Mouse (Mus musculus) T-helper 2 cell (primary cell): ENCODE results near the gene Eipr1.
"Not testable (repeated sequence)": the region's sequence is repeated elsewhere in the genome, so short reads cannot be mapped to it uniquely, and the experiment has no call there.

Experiments
- in situ Hi-C: fragments of 300-600 bp; cut with MboI, MseI; formaldehyde crosslinking; loops from one replicate; pipeline ENCODE4 v1.15.1; 2025; ENCODE audit warnings: high pct_unique_total_duplicates

The Eipr1 gene

GRCm38 (mm10) chr12:28874781-28875251 lies 123.2 kb downstream of the Eipr1 start:
- in situ Hi-C loops, result no loop called here

- in situ Hi-C loops, result no loop called here
These were observed 123.9 kb downstream of the Eipr1 start for GRCm38 (mm10) chr12:28875471-28875870.

DNA sequence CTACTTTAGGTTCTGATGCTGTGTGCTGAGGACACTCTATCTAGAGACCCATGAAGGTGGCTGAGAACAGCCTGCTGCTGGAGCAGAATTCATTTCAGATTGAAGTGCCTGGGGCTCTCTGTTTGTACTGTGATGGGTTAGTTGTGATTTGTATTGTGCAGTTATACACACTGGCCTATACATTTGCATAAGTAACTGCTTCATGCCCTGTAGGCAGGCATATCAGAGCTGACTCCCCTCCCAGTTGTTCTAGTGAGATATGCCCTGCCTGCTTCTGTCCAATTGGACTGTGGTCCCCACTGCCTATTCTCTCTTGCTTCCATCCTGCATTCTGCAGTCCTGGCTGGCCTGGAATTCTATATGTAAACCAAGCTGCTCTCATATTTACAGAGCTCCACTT lies 128.9 kb downstream of the Eipr1 start:
- in situ Hi-C loops, result no loop called here

DNA sequence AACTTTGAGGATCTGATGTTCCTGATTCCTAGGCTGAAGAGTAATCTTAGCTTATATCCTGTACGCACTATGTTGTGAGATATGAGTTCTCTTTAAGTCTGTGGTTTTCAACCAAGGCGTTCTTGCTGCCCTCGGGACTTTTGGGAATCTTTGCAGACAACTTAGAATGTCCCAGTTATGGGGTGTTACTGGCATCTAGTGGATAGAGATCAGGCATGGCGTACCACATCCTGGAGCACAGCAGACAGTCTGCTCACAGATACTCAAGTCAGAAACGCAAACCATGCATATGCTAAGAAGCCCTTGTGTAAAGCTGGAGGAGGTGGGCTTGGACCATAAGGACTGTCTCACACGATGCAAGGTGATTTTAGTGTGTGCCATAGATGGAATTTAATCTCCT lies 136.1 kb downstream of the Eipr1 start:
- in situ Hi-C loops, result no loop called here

DNA sequence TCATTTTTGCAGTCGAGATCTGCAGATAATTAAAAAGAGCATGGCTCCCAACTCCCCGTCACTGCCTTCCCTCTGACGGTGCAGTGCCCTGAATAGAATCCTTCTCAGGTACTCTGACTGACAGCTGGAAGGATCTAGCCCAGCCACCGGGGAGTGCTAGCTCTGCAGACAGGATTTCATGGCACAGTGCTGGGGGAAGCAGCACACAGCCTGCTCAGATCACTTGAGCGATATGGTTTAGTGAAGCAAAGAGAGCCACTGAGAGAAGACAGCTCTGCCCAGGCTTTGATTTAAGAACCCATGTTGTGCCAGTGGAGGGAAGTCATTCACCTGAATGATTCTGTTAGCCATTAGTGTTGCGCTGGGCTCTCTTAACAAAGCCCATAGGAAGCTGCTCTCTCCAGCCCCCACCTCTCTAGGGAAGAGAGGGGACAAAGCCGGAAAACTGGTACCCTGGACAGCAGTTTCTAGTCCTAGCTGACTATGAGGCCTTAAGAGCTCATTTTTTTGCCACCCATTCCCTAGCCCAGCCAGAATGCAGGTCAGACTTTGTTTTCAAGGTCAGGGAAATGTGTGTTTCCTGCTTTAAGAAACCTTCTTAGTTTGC lies 137.6 kb downstream of the Eipr1 start:
- in situ Hi-C loops, result no loop called here

GRCm38 (mm10) chr12:28891523-28891922 lies 139.9 kb downstream of the Eipr1 start:
- in situ Hi-C loops, result no loop called here

DNA sequence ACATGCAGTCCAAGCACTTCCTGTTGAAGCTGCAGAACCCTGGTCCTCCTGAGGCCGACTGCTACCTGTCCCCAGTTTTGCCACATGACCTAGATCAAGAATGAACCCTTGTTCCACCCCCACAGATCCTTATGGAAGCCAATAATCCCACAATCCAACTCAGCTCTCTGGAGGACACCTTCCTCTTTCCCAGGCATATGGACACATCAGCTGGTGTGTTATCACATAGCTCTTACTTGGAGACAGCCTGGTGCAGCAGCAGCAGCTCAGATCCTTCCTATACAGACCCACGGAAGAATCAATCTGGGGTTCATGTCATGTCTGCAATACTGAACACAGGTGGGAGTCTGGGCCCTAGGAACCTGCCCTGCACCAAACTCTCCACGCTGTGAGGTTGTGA lies 145.0 kb downstream of the Eipr1 start:
- in situ Hi-C loops, result no loop called here

DNA sequence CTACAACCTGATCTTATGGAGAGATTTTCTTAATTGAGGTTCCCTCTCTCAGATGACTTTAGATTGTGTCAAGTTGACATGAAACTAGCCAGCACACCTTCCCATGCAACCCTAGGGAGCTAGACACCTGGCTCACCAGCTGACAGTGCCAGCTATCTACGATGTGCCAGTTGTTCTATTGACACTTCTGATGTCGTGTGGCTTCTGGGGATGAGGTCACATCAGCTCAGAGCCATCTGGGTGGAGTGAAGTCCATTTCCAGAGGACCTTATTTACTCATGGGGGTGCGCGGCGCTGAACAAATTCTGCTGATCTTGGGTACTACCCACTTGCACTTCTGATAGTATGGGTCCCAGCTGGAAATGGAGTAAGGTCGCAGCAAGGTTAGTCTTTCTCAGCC lies 146.7 kb downstream of the Eipr1 start:
- in situ Hi-C loops, result no loop called here

DNA sequence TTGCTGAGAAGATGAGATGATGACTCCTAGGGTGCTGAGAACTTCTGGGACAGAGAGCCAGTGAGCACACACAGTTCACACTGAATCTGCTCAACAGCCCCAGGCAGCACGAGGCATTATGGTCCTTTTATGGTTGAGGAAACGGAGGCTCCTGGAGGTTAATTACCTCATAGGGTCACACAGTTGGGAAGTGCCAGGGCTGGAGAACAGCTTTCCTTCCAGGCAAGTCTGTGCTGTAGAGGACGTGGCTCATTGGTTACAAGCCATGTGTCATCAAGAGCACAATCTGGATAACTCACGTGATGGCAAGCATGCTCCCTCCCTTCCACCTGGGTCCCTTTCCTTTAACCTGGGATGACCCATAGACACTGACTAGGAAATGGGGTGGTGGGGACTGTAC lies 148.1 kb downstream of the Eipr1 start:
- in situ Hi-C loops, result loop anchor here (10.0 kb wide), 1 partner anchor 1695 kb away; no protein-coding TSS in a partner anchor

DNA sequence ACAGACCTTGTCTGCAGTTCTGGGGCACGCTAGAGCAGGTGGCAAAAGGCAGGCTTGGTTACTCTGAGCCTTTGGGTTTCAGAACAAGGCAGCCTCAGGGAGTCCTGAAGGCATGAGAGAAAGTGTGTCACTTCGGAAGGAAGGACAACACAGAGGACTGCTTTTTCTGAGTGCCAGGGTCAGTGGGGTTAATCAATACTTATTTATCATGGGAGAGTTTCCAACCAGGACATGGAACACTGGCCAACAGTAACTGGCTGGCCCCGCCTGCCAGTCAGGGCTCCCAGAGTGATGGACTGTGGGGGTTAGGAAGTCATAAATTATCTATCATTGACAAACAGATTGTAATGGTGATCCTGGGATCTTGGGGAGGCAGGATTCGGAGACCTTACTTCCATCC lies 148.7 kb downstream of the Eipr1 start:
- in situ Hi-C loops, result loop anchor here (10.0 kb wide), 1 partner anchor 1694 kb away; no protein-coding TSS in a partner anchor

GRCm38 (mm10) chr12:28902132-28902531 lies 150.5 kb downstream of the Eipr1 start:
- in situ Hi-C loops, result loop anchor here (10.0 kb wide), 1 partner anchor 1693 kb away; no protein-coding TSS in a partner anchor

DNA sequence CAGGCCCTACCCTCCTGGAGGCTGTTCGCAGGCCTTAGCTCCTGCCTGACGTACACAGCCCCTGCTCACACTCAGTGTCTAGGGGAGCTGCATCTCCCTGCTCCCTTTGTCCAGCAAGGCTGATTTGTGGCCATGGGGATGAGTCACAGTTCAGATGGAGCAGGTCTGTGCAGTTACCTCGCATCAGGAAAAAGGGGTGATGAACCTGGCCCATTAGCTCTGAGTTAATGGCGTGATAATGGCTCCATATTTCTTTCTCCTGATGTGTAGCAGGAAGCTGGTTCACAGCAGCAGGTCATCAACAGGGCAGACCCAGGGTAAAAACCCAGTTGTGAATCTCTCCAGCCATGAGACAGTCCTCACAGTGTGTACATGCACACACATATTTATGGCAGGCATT lies 151.5 kb downstream of the Eipr1 start:
- in situ Hi-C loops, result loop anchor here (10.0 kb wide), 1 partner anchor 1692 kb away; no protein-coding TSS in a partner anchor

DNA sequence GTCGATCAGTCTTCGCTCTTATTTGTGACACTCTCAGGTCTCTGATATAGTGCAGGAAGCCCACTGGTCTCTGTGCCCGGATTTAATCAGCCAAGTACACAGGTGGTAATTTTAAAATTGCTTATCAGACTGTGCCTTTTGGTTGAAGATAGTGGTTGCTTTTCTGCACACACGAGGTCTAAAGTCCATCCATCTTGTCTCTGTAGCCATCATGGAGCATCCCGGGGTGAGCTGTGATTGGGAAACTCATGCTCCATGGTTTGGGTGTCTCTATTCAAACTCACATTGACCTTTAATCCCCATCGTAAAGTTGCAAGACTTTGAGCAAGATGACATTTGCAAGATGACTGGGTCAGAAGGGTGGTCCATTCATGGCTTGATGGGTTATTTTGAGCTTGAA lies 153.9 kb downstream of the Eipr1 start:
- in situ Hi-C loops, result loop anchor here (10.0 kb wide), 1 partner anchor 1689 kb away; no protein-coding TSS in a partner anchor

GRCm38 (mm10) chr12:28906016-28906415 lies 154.4 kb downstream of the Eipr1 start:
- in situ Hi-C loops, result loop anchor here (10.0 kb wide), 1 partner anchor 1689 kb away; no protein-coding TSS in a partner anchor

GRCm38 (mm10) chr12:28906809-28907297 lies 155.2 kb downstream of the Eipr1 start:
- in situ Hi-C loops, result loop anchor here (10.0 kb wide), 1 partner anchor 1688 kb away; no protein-coding TSS in a partner anchor

- in situ Hi-C loops, result loop anchor here (10.0 kb wide), 1 partner anchor 1687 kb away; no protein-coding TSS in a partner anchor
These were observed 156.2 kb downstream of the Eipr1 start for GRCm38 (mm10) chr12:28907814-28908213.

DNA sequence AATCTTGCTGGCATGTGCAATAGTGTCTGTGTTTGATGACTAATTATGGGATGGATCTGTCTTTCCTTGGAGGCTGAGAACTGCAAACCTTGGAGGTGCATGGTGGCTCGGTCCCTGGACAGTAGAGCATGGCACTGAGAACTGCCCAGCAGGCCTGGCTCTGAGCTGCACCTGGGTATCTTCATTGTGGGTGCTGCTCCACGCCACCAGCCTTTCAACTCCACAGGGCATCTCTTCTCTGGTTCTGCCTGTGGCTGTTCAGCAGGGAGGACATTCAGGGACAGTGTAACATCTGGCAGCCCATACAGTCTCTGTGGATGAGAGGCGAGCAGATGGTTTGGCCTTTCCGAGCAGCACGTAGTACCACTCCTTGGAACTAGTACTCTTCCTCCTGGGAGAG lies 158.2 kb downstream of the Eipr1 start:
- in situ Hi-C loops, result loop anchor here (10.0 kb wide), 1 partner anchor 1685 kb away; no protein-coding TSS in a partner anchor

- in situ Hi-C loops, result no loop called here
These were observed 159.0 kb downstream of the Eipr1 start for GRCm38 (mm10) chr12:28910568-28910967.

GRCm38 (mm10) chr12:28912351-28912936 lies 160.8 kb downstream of the Eipr1 start:
- in situ Hi-C loops, result no loop called here

DNA sequence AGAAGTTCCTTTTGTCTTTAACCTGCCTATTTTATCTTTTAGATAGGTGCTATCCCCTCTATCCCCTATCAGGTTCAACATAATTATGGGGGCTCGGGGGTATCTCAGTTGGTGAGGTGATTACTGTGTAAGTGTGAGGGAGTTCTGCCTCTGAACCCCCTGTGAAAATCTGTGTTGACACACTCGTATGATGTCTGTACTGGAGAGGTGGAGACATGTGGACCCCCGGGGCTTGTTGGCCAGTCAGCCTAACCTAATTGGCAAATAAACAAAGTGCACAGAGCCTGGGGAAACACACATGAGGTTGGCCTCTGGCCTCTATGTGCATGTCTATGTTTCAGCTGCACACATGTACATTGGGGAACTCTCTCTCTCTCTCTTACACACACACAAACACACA lies 161.5 kb downstream of the Eipr1 start:
- in situ Hi-C loops, result no loop called here

GRCm38 (mm10) chr12:28914056-28914455 lies 162.5 kb downstream of the Eipr1 start:
- in situ Hi-C loops, result not testable (repeated sequence)
